Mouse (Mus musculus) cerebellum, adult 2 months (tissue): ENCODE results near the gene Aip.

Experiments
- CTCF ChIP-seq: fragments of 200-500 bp; IDR thresholded peaks from 2 replicates; pipeline ENCODE4 v1.5.1; 2011; ENCODE audit warnings: low read depth, mild to moderate bottlenecking, control low read depth, low read length, moderate library complexity, borderline replicate concordance; ENCODE audit not compliant: insufficient read depth
- POLR2A ChIP-seq: fragments of 200-500 bp; IDR thresholded peaks from 2 replicates; pipeline ENCODE4 v1.6.1; 2011; ENCODE audit warnings: low read length, control low read depth, borderline replicate concordance; ENCODE audit not compliant: insufficient read depth

DNA sequence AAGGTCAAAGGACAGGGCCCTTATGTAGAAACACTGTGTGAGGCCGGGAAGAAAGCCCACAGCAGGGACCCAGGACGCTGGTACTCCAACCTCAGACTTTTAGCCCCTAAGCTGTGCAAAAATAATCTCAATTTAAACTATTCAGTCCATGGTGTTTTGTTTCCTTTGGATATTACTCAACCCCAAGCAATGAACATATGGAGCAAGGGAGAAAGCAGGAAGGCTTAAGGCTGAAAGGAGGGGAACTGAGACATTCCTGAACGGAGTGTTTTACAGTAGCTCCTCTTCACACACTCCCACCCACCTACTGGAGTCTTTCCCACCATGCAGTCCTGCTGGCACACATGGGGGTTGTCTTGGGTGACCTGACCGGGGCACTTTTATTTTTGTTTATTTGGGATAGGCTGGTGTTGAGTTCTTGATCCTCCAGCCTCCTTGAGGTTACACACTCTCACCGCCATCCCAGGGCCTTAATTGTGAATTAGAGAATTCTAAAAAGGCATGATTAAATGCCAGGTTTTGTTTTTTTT, 30.8 kb downstream of the Aip start:
- TF ChIP-seq CTCF = no peak
- TF ChIP-seq POLR2A = no peak
